Mouse (Mus musculus) layer of hippocampus, adult 8-10 months (tissue): ENCODE results near the gene Gas2l1. TPM values are rescaled to one million over a fixed set of nuclear protein-coding genes. Genes with fewer than 3 reads are reported as not detected.

ENCODE experiments used
- microRNA-seq, 2 experiments: library from miRNA; unstranded; fragments of <30 nt; microRNA quantifications; one replicate each; pipeline ENCODE4 v1.2.0; 2022
- total RNA-seq, 4 experiments: library from RNA; stranded (reverse); gene quantifications; 2 replicates each; pipeline ENCODE4 v1.2.4; 2022

The Gas2l1 gene
- total RNA-seq, 4 experiments from 2014 or later: 81.4 to 91.4 (median 86.0) TPM

Small RNA genes within 50 kb of the gene (microRNA-seq; reads per million reads assigned to microRNA genes)
- 0 reads per million in 2 experiments for gene Gm47296

Other genes starting within 250 kb of the Gas2l1 start
- 10 to 100 TPM; 88.0 to 96.1 (median 90.3) TPM for gene Nf2, start 215.8 kb downstream of the Gas2l1 start, total RNA-seq
- gene Nipsnap1, start 191.4 kb downstream of the Gas2l1 start, total RNA-seq: 100 to 1,000 TPM in 1 of 4 experiments, 10 to 100 TPM in 3; 89.8 to 108 (median 95.7) TPM
- 10 to 100 TPM; 38.6 to 43.8 (median 41.4) TPM for gene Thoc5, start 170.0 kb downstream of the Gas2l1 start, total RNA-seq
- gene Nefh, start 117.3 kb downstream of the Gas2l1 start, total RNA-seq: 10 to 100 TPM; 42.3 to 45.7 (median 45.6) TPM
- gene Ap1b1, start 78.5 kb downstream of the Gas2l1 start, total RNA-seq: 100 to 1,000 TPM; 144 to 152 (median 150) TPM
- 10 to 100 TPM; 48.3 to 100.0 (median 69.5) TPM for gene Rasl10a, start 7.2 kb downstream of the Gas2l1 start, total RNA-seq
- gene Rhbdd3, start 33.6 kb upstream of the Gas2l1 start, total RNA-seq: 10 to 100 TPM; 22.1 to 26.4 (median 24.2) TPM
- 100 to 1,000 TPM; 333 to 412 (median 383) TPM for gene Ewsr1, start 33.9 kb upstream of the Gas2l1 start, total RNA-seq
- gene Emid1, start 86.9 kb upstream of the Gas2l1 start, total RNA-seq: 1 to 10 TPM; 3.7 to 6.5 (median 5.2) TPM
- 10 to 100 TPM; 13.5 to 15.6 (median 14.9) TPM for gene Kremen1, start 196.2 kb upstream of the Gas2l1 start, total RNA-seq